Mouse (Mus musculus) forebrain, embryonic 10.5 days (tissue): ENCODE measurements around the gene Lrrc75b. TPM values are rescaled to one million over a fixed set of nuclear protein-coding genes. Genes with fewer than 3 reads are reported as not detected.
"Not testable (repeated sequence)": the region's sequence is repeated elsewhere in the genome, so short reads cannot be mapped to it uniquely, and the experiment has no call there.

ENCODE experiments used
- DNase-seq: peaks from one replicate; pipeline ENCODE4 v3.0.0-alpha.2; 2017; ENCODE audit warnings: low spot score; ENCODE audit errors: extremely low spot score
- H3K27ac ChIP-seq: fragments of 300-500 bp; sonication (generic); 2 replicates; pipeline ENCODE4 v1.5.1; 2016; ENCODE audit warnings: mild to moderate bottlenecking
- H3K27me3 ChIP-seq: fragments of 300-500 bp; sonication (generic); 2 replicates; pipeline ENCODE4 v1.6.1; 2016; ENCODE audit warnings: mild to moderate bottlenecking; ENCODE audit not compliant: poor library complexity, severe bottlenecking
- H3K36me3 ChIP-seq: fragments of 300-500 bp; sonication (generic); replicated peaks from 2 replicates; pipeline ENCODE4 v1.6.1; 2016; ENCODE audit warnings: mild to moderate bottlenecking, moderate library complexity
- H3K4me1 ChIP-seq: fragments of 300-500 bp; sonication (generic); 2 replicates; pipeline ENCODE4 v1.6.1; 2016
- H3K4me3 ChIP-seq: fragments of 300-500 bp; sonication (generic); 2 replicates; pipeline ENCODE4 v1.5.1; 2016; ENCODE audit warnings: mild to moderate bottlenecking, moderate library complexity
- H3K9me3 ChIP-seq: fragments of 300-500 bp; sonication (generic); 2 replicates; pipeline ENCODE4 v1.6.1; 2016; ENCODE audit warnings: mild to moderate bottlenecking, moderate library complexity
- WGBS: fragments of 180-500 bp; shearing (Covaris S2); methylation state at CpG from one replicate; pipeline ENCODE4 v1.1.7; 2016; 5-methylcytosine and 5-hydroxymethylcytosine counted together
- polyA plus RNA-seq: library from polyadenylated mRNA; unstranded; fragments of >200 nt; fragmentation: Nextera tagmentation; extraction: Ambion mirVana; gene quantifications from 2 replicates; pipeline ENCODE4 v1.2.1, GENCODE M21; 2016

The Lrrc75b gene
- polyA plus RNA-seq, 1 experiment from 2014 or later, result 1.1 TPM

GRCm38 (mm10) chr10:75517073-75517757 is 42.9 kb downstream of the Lrrc75b start, which contains the start of gene Snrpd3:
Snrpd3 (plus strand) TSS chr10:75517551.
- peaks cover 46% of the 10 kb centered on the region for H3K4me1 ChIP-seq
- peak within 1 kb of the TSS; percentile 93 for H3K27ac ChIP-seq
- H3K4me3 ChIP-seq, result peak within 1 kb of the TSS; percentile 90
- no peaks in the 10 kb centered on the region for H3K27me3 ChIP-seq
- WGBS, result under 1% methylated on average over 52 of the region's 52 CpGs
- DNase-seq, result peak; percentile 95
- H3K9me3 ChIP-seq, result no peaks in the 10 kb centered on the region
- H3K36me3 ChIP-seq, result peaks cover 36% of the 10 kb centered on the region

- Histone ChIP-seq H3K4me1 (peaks cover 46% of the 10 kb centered on the region), H3K9me3 (no peaks in the 10 kb centered on the region), H3K27ac (peak overlapping the region; percentile 93), H3K27me3 (no peaks in the 10 kb centered on the region), H3K4me3 (peak overlapping the region; percentile 90), H3K36me3 (peaks cover 36% of the 10 kb centered on the region)
- DNase-seq, result no peak
- under 1% methylated on average over 12 of the region's 12 CpGs for WGBS
Measured at GRCm38 (mm10) chr10:75516724-75517072, 43.4 kb downstream of the Lrrc75b start.

DNA sequence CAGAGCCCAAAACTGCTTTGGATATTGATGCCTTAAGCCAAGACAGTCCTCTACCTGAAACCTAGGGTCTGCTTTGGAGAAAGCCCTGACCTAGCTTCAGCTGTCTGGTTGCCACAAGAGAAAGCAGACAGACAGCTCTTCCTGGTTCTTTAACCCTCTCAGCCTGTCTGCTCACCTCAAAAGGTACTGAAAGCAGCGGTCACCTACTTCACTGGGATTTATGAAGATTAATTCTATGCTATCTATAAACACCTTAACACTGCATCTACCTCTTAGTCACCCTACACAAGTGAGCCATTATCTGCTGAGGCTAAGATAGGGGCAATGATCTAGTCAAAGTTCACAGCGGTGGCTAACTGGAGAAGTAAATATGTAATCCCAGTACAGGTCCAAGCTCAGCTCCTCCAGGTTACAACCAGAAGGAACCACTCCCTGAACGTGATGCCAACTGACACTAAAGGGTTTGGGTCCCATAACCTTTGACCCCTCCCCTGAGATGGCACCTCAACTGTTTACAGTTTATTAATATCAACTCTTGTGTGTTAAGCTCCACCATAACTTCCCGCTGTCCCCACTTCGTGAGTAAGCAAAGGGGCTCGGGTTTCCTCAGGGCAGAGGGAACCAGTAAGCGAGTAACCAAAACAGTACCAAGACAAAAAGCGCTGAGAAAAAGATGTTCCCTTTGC is 43.9 kb downstream of the Lrrc75b start:
- 31% methylated on average over 8 of the region's 8 CpGs for WGBS
- H3K4me3 ChIP-seq, result peak overlapping the region; percentile 90
- DNase-seq, result no peak

DNA sequence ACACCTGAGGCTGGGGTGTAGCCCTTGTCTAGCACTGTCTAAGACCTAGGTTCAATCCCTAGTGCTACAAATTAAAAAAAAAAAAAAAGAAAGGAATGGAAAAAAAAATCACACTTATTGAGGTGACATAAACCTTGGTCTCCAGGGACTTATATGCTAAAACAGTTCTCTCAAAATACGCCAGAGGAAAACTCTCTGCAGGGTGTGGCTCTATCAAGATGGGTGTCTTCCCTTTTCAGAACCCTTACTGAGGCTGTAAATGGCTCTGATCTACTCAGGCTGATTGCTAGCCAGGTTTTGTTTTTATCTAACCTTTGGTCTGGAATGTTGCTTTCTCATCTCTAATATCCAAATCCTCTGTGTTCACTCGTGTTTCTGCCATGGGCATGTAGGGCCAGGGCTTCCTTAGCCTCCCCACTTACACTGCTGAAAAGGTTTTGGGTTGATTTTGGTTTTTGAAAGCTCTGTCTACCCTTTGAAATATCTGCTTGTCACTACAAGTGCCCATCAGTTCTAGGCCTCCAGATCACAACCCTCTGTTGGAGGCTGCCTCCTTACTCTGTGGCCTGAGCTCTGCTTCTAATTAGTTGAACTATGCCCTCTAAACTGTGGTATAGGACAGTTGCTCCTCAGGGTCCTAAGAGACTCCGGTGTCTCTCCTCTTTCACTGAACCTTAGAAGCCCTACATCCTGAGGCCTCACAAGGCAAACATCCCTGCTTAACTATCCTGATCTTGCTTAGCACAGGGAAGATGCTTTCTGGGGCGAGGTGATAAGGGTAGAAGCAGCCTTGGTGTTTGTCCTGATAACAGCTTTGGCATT is 44.7 kb downstream of the Lrrc75b start:
- no peak for DNase-seq
- Histone ChIP-seq H3K27me3 (no peaks in the 10 kb centered on the region), H3K27ac (no peak overlapping the region), H3K4me1 (peaks cover 46% of the 10 kb centered on the region), H3K9me3 (no peaks in the 10 kb centered on the region), H3K36me3 (peaks cover 36% of the 10 kb centered on the region), H3K4me3 (peak overlapping the region; percentile 90)
- WGBS, result 66% methylated on average over 4 of the region's 4 CpGs

More for the DNA sequence above, 43.9 kb downstream of the Lrrc75b start:
- H3K36me3 ChIP-seq, result peaks cover 36% of the 10 kb centered on the region
- no peaks in the 10 kb centered on the region for H3K27me3 ChIP-seq
- H3K9me3 ChIP-seq, result no peaks in the 10 kb centered on the region
- H3K27ac ChIP-seq, result peak overlapping the region; percentile 93
- H3K4me1 ChIP-seq, result peaks cover 46% of the 10 kb centered on the region

GRCm38 (mm10) chr10:75514361-75514760 is 45.8 kb downstream of the Lrrc75b start:
- H3K27ac ChIP-seq, result no peak overlapping the region
- peaks cover 36% of the 10 kb centered on the region for H3K36me3 ChIP-seq
- no peaks in the 10 kb centered on the region for H3K9me3 ChIP-seq
- H3K4me1 ChIP-seq, result peaks cover 43% of the 10 kb centered on the region
- no peak for DNase-seq
- WGBS, result 82% methylated on average over 7 of the region's 7 CpGs
- no peaks in the 10 kb centered on the region for H3K27me3 ChIP-seq
- no peak overlapping the region for H3K4me3 ChIP-seq

GRCm38 (mm10) chr10:75513306-75514067 is 46.6 kb downstream of the Lrrc75b start:
- Histone ChIP-seq H3K4me3 (no peak overlapping the region), H3K27ac (no peak overlapping the region), H3K4me1 (peaks cover 34% of the 10 kb centered on the region), H3K9me3 (no peaks in the 10 kb centered on the region), H3K27me3 (no peaks in the 10 kb centered on the region), H3K36me3 (peaks cover 41% of the 10 kb centered on the region)
- no peak for DNase-seq
- 92% methylated on average over 8 of the region's 8 CpGs for WGBS

- Histone ChIP-seq H3K36me3 (peaks cover 48% of the 10 kb centered on the region), H3K4me3 (no peak overlapping the region), H3K27me3 (no peaks in the 10 kb centered on the region), H3K4me1 (peaks cover 34% of the 10 kb centered on the region), H3K9me3 (no peaks in the 10 kb centered on the region), H3K27ac (no peak overlapping the region)
- no peak for DNase-seq
- WGBS, result 89% methylated on average over 7 of the region's 7 CpGs
Measured at GRCm38 (mm10) chr10:75512796-75513195, 47.3 kb downstream of the Lrrc75b start.

- DNase-seq, result no peak
- 96% methylated on average over 7 of the region's 7 CpGs for WGBS
- H3K9me3 ChIP-seq, result no peaks in the 10 kb centered on the region
- no peak overlapping the region for H3K4me3 ChIP-seq
- no peaks in the 10 kb centered on the region for H3K27me3 ChIP-seq
- peaks cover 33% of the 10 kb centered on the region for H3K4me1 ChIP-seq
- H3K36me3 ChIP-seq, result peaks cover 57% of the 10 kb centered on the region
- H3K27ac ChIP-seq, result no peak overlapping the region
Measured at GRCm38 (mm10) chr10:75511897-75512296, 48.2 kb downstream of the Lrrc75b start.

- no peak for DNase-seq
- no peak overlapping the region for H3K4me3 ChIP-seq
- peaks cover 24% of the 10 kb centered on the region for H3K4me1 ChIP-seq
- peaks cover 65% of the 10 kb centered on the region for H3K36me3 ChIP-seq
- no peaks in the 10 kb centered on the region for H3K9me3 ChIP-seq
- WGBS, result 92% methylated on average over 9 of the region's 9 CpGs
- no peaks in the 10 kb centered on the region for H3K27me3 ChIP-seq
- no peak overlapping the region for H3K27ac ChIP-seq
Measured at GRCm38 (mm10) chr10:75511060-75511459, 49.1 kb downstream of the Lrrc75b start.

- DNase-seq, result no peak
- WGBS, result 93% methylated on average over 7 of the region's 7 CpGs
- peaks cover 65% of the 10 kb centered on the region for H3K36me3 ChIP-seq
Measured at GRCm38 (mm10) chr10:75510446-75510845, 49.7 kb downstream of the Lrrc75b start.

GRCm38 (mm10) chr10:75505928-75506327 is 54.2 kb downstream of the Lrrc75b start:
- not testable (repeated sequence) for H3K9me3 ChIP-seq, H3K27me3 ChIP-seq, H3K4me3 ChIP-seq, H3K4me1 ChIP-seq, H3K27ac ChIP-seq, DNase-seq
- whole genome bisulfite sequencing, result 95% methylated on average over 3 of the region's 3 CpGs
- H3K36me3 ChIP-seq, result peaks cover 48% of the 10 kb centered on the region

More at GRCm38 (mm10) chr10:75510446-75510845, 49.7 kb downstream of the Lrrc75b start:
- H3K4me1 ChIP-seq, result peaks cover 18% of the 10 kb centered on the region
- no peaks in the 10 kb centered on the region for H3K27me3 ChIP-seq
- H3K27ac ChIP-seq, result no peak overlapping the region
- no peaks in the 10 kb centered on the region for H3K9me3 ChIP-seq
- H3K4me3 ChIP-seq, result no peak overlapping the region

DNA sequence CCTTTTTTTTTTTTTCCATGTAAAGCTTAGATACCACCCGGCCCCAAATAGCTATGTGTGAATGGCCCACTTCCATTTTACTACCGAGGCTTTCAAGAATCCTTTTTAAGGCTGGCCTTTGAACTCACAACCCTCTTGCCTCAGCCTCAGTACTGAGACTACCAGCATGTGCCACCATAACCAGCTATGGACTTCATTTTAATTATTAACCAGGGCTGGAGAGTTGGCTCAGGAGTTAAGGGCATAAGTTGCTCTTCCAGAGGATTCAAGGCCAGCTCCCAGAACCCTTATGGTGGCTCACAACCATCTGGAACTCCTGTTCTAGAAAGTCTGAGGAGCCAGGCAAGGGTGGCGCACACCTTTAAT is 55.0 kb downstream of the Lrrc75b start:
- Histone ChIP-seq H3K27ac (no peak overlapping the region), H3K4me1 (no peaks in the 10 kb centered on the region), H3K27me3 (no peaks in the 10 kb centered on the region), H3K4me3 (no peak overlapping the region), H3K36me3 (peaks cover 40% of the 10 kb centered on the region), H3K9me3 (no peaks in the 10 kb centered on the region)
- WGBS, result 81% methylated on average over 3 of the region's 3 CpGs
- no peak for DNase-seq
